Mouse (Mus musculus) cerebellum, adult 8-10 months (tissue): ENCODE results near the gene Eya2.
A peak's percentile ranks its signal among the peaks of the same experiment; 100 is the strongest.

Experiments
- DNase-seq: peaks from one replicate; pipeline ENCODE4 v3.0.0; 2022

The Eya2 gene

GRCm38 (mm10) chr2:165595676-165596070 lies 841 bp downstream of the Eya2 start:
- no peak for DNase-seq

DNA sequence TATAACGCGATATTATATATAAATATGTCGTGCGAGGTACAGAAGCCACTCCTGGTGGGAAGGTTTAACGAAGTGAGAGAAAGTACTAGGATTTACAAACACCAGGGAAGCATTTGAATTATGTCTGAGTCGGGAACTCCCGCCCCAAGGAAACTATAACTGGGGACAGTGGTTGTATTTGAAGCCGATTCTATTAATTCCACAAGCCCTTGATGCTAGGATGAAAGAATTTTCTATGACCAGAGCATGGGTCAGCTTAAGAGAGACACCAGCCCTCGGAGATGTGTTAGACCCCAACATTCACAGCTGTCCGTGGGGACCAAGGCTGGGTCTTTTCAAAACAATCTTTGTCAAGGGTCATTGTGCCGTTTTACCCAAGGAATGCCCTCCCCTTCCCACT lies 1.3 kb downstream of the Eya2 start:
- DNase-seq: no peak

- DNase-seq: no peak
Observed at GRCm38 (mm10) chr2:165597536-165597935, 2.7 kb downstream of the Eya2 start.

DNA sequence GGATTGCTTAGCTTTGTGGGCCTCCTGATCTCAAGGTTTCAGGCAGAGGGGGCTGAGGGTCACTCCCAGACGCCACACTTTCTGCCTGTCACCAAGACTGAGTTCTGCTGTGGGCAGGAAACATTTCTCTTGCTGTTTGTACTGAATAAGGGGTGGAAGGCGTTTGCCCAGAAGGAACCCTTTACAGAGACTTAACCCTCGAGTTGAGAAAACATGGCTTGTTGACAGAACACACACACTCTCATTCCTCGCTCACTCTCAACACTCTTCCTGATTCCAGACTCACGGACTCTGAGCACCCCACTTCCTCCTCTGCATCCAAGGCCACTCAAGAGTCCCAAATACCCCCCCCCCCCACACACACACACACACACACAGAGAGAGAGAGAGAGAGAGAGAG lies 3.3 kb downstream of the Eya2 start:
- DNase-seq: no peak

DNA sequence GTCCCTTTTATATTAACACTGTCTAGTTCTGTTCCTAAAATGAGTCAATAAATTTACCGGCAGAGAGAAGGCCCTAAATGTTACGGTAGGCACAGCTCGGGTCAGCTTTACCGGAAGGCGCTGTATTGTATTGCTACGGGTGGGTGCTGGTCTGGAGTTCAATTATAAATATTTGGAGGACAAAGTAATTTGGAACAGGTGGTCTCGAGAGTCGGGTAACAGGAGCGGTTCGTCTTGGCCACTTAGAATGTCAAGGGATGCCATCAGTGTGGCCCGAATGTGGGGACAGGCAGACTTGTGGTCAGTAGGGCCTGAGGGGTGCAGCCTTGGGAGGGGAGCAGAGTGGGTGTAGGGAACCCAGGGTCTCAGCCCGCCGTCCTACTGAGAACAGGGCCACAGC lies 4.7 kb downstream of the Eya2 start:
- DNase-seq: no peak

DNA sequence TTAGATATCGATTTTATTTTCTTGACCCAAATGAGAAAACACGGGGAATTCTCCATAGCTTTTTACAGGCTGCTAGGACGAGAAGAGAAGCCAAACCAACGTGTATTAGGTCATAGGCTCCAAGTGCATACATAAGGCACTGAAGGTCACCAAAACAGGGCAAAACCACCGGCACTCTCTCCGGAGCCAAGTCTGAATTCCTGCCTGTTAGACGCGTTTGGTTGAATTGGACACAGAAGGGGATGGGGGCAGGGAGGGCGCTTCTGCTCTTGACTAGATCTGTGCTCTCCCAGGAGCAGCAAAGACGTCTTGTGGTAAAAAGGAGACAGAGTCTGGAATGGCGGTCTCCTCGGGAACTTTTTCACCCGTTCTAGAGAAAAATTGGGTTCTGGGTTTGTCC lies 6.1 kb downstream of the Eya2 start:
- DNase-seq: no peak

DNA sequence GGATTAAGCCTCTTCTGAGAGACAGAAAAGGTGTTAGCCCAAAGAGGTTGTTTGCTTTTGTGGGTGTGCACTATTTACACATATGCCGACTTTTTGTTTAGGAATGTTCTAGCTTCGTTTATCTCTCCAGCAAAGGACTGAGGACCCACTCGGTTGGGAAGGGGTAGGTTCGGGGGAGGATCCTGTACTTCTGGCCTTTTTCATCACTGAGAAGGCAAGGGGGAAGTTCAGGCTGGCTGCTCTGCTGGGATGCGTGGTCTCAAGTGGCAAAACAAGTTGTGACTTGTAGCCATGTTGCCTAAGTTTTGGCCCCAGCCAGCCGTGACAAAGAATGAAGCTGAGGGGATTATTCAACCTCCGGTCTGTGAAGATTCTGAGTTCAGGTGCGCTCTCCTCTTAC lies 6.8 kb downstream of the Eya2 start:
- no peak for DNase-seq

DNA sequence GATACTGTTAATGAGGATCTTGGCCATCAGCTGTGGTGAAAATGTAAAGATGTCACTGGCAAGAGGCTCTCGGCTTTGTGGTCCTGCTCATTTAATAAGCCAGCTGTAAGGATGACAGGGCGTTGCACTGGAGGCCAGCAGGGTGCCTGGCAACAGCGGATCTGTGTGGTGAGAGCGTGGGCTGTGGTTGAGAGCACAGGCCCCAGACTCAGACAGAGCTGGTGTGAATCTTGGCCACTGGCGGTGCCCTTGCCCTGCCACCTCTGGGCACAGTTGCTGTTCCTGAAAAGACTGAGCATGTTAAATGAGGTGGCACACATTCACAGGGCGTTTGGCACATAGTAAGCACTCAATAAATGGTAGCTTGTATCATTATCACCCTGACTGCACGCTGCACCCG lies 8.9 kb downstream of the Eya2 start:
- DNase-seq: no peak

GRCm38 (mm10) chr2:165611551-165612253 lies 16.9 kb downstream of the Eya2 start:
- DNase-seq: no peak

DNA sequence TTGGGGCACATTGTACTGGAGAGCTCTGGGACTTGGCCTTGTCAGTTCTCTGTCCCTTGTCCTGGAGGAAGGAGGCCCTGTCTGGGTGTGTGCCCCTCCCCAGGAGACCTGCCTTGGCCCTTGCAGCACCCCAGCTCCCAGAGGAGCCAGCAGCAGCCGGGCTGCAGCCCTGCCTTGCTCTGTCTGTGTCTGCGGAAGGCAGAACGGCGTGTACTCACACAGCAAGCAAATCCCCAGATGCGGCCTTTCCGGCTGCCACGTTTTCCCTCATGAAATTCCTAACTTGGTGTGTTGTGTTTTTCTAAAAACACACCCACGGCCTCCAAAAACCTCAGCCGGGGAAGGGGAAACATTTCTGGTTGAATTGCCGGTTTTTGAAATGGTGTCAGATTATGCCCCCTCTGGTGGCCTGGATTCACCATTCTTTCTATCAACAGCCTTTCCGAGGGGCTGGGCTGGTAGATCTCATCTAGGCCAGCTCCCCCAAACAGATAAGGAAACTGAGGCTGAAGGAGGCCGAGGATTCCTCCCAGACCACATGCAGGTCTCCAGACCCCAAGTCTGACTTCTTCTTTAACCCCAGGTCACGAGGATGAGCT lies 19.0 kb downstream of the Eya2 start:
- no peak for DNase-seq

- DNase-seq: no peak
Observed at GRCm38 (mm10) chr2:165621488-165621887, 26.7 kb downstream of the Eya2 start.

DNA sequence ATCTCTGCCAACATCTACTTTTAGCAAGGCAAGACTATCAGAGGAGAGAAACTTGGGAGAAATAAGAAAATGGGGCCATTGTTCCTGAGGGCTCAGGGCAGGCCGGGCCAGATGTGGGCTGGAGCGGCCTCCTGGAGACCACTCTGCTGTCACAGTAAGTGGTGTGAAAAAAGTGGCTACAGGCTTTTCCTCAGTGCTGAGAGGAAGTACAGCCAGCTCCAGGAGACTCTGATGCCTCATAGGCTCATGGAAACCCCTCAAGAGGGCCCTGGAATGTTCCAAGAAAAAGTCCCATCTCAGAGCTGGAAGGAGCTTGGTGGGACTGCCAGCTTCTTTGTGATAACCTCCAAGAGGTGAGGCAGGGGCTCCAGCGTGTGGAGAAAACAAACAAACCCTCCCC lies 27.8 kb downstream of the Eya2 start:
- no peak for DNase-seq

DNA sequence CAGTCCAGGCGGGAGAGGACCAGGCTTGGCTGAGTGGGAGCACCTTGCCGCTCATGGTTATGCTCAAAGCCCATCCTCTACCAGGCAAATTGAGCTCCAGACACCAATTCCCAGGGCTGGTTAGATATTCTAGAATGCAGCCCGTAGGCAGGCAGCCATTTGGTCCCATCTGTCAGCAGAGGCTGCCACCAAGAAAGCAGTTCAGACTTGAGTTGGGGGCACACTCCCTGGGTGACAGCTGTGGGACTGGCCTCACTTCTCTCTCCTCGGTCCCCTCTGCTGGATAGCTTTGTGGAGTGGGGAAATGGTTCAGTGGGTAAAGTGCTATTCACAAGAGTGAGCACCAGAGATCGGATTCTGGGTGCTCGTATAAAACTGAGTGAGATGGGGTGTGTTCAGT lies 32.0 kb downstream of the Eya2 start:
- DNase-seq: no peak

- DNase-seq: peak; percentile 72
Observed at GRCm38 (mm10) chr2:165627974-165628373, 33.1 kb downstream of the Eya2 start.

GRCm38 (mm10) chr2:165629900-165630299 lies 35.1 kb downstream of the Eya2 start:
- peak; percentile 64 for DNase-seq

DNA sequence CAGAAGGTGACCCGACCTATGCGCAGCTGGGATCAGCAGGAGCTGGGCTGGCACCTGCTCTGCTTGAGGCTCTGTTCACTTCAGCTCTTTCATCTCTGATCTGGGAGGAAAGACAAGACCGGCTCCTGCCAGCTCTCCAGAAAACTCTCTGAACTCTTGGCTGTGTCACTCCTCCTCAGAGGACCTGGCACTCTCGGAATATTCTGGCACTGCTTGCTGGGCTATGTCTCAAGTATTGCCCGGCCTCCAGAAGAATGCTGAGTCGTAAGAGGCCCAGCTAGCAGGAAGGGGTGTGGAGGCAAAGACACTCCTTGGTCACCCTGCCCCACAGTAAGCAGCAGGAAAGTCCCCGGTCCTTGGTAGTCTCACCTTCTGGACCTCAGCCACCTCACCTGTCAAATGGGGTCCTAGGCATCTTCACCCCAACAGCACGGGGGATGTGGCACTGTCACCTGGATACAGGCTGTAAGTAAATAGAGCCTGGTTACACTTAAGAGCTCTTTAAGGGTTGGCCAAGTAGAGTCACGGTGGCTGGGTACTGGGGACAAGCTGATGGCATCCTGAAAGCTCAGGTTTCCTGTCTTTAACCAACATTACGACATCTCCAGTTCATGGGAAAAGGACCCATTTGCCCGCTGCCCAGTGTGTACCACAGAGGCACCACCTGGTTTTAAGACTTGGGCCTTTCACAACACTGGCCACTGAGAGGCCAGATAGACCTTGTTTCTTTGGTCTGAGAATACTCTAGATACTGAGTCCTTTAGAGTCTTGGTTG lies 38.4 kb downstream of the Eya2 start:
- DNase-seq: peak; percentile 56

GRCm38 (mm10) chr2:165634481-165634880 lies 39.6 kb downstream of the Eya2 start:
- peak; percentile 74 for DNase-seq

- DNase-seq: no peak
Observed at GRCm38 (mm10) chr2:165639075-165639755, 44.4 kb downstream of the Eya2 start.

DNA sequence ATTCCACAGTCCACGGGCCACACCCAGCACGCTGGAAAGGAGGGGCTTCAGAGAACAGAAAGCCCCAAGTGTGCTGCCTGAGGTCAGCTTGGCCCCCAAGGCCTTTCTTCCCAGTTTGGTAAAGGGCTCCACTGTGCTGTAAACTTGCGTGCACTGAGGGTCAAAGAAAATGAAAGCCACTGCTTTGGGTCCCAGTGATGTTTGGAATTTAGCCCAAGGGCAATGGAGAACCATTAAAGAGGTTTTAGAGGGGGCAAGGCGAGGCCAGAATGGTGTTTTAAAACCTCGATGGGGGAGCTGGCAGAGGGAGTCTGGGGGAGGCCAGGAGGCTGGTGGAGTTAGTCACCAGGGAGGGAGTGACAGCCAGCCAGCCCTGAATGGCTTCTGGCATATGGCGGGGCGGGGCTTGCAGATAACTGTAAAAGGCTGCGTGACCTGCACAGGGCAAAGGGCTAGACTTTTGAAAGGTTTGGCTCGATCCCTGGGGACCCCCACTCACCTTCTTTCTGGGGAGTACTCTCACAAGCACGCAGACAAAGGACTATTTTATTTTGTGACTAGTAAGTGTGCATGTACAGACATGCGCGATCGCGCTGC lies 47.2 kb downstream of the Eya2 start:
- DNase-seq: no peak

GRCm38 (mm10) chr2:165643596-165643995 lies 48.8 kb downstream of the Eya2 start:
- no peak for DNase-seq

GRCm38 (mm10) chr2:165644057-165644456 lies 49.2 kb downstream of the Eya2 start:
- peak; percentile 46 for DNase-seq

- no peak for DNase-seq
Observed at GRCm38 (mm10) chr2:165651031-165651430, 56.2 kb downstream of the Eya2 start.

GRCm38 (mm10) chr2:165652281-165652680 lies 57.4 kb downstream of the Eya2 start:
- DNase-seq: no peak
